Mouse (Mus musculus): ENCODE measurements around the gene Rcn2. TPM values are rescaled to one million over a fixed set of nuclear protein-coding genes. Genes with fewer than 3 reads are reported as not detected.
A peak's percentile ranks its signal among the peaks of the same experiment; 100 is the strongest.
"Not testable (repeated sequence)": the region's sequence is repeated elsewhere in the genome, so short reads cannot be mapped to it uniquely, and the experiment has no call there.

The Rcn2 gene
- 345 and 362 TPM in 2 replicates for polyA plus RNA-seq (2016; fragmentation: Nextera tagmentation; extraction: Ambion mirVana)

DNA sequence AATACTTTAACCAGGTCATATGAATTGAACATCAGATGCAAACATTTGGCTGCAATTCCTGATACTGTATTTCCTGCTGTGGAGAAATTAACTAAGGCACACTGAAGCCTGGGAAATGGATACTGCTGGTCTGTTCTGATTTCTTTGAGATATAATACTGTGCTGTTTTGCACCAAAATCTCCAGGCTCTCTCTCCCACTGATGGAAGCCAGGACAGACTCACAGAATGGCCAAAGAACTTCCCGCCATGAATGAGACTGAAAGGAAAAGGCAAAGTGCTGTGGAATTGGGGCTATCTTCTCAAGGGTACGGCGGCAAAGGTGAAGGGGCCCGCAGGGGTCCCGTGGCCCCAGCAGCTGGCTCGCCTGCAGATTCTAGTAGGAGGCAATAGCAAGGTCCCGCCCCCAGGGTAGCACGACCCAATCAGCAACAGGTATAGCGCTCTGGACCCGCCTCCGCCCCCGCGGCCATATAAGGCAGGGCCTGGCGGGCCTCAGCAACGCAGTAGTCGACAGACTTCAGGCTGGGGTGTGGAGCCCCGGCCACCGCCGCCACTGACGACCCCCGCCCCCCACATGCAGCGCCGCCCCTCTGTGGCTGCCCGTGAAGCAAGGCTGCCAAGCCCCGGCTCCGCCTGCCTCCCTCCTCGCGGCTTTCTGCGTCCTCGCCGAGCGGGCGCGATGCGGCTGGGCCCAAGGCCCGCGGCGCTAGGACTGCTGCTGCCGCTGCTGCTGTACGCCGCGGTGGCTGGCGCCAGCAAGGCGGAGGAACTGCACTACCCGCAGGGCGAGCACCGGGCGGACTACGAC, at the start of gene Rcn2:
TSS of gene Rcn2 (plus strand) at position 474 of the 809 bp plus-strand sequence.
- Histone ChIP-seq H3K4me1 (peaks cover 18% of the 10 kb centered on the region), H3K9ac (peak within 1 kb of the TSS; percentile 94), H3K27me3 (no peaks in the 10 kb centered on the region), H3K4me3 (peak within 1 kb of the TSS; percentile 80), H3K36me3 (peaks cover 23% of the 10 kb centered on the region), H3K9me3 (replicated peaks) (no peaks in the 10 kb centered on the region), H3K27ac (peak within 1 kb of the TSS; percentile 97), H3K4me2 (replicated peaks) (peak within 1 kb of the TSS; percentile 75)
- WGBS: under 1% methylated on average over 49 of the region's 49 CpGs
- peak; percentile 99 for ATAC-seq (ENCODE audit: low FRiP score)

DNA sequence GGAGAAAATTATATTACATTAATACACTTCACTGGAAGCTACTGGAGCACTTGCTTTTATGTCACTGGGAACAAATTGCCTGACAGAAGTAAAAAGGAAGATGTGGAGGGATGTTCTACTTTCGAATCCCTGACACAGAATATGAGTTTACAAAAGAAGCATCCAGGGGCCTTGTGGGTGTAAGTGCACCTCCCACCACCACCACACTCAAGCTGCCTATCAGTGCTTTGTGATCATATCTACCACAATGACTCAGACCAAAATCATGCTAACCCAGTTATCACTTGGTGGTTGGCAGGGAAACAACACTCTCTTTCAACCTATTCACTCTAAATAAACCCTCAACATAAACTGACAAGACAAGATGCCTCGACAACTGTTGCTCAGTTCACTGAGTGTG, 37.0 kb upstream of the Rcn2 start:
- not testable (repeated sequence) for H3K36me3 ChIP-seq; H3K4me1 ChIP-seq; H3K4me3 ChIP-seq; ATAC-seq (ENCODE audit: low FRiP score); H3K4me2 ChIP-seq (replicated peaks); H3K27ac ChIP-seq; H3K27me3 ChIP-seq; H3K9ac ChIP-seq; H3K9me3 ChIP-seq (replicated peaks)
- WGBS: 45% methylated on average over 1 of the region's 2 CpGs

DNA sequence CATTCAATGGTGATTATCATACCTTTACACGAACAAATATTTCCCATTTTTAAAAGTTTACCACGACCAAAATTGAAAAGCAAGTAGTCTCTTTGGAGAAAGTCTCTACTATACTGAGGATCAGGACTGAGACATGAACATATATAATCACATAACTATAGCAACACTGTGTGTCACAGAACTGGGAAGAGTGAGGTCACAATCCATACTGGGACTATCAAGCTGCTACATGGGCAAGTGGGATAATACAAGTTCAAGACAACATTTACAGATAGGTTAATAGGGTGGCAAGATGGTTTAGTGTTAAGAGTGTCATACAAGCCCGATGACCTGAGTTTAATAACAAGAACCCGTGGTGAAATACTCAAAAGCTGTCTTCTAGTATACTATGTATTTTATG, 31.2 kb upstream of the Rcn2 start, which contains the start of gene 4930563M21Rik:
TSS of gene 4930563M21Rik (minus strand) at position 101 of the 400 bp plus-strand sequence.
- no peak within 1 kb of the TSS for H3K9ac ChIP-seq
- H3K27me3 ChIP-seq: no peaks in the 10 kb centered on the region
- no peaks in the 10 kb centered on the region for H3K4me1 ChIP-seq
- no peak for ATAC-seq (ENCODE audit: low FRiP score)
- H3K4me2 ChIP-seq (replicated peaks): no peak within 1 kb of the TSS
- no peaks in the 10 kb centered on the region for H3K36me3 ChIP-seq
- H3K9me3 ChIP-seq (replicated peaks): no peaks in the 10 kb centered on the region
- H3K27ac ChIP-seq: no peak within 1 kb of the TSS
- no peak within 1 kb of the TSS for H3K4me3 ChIP-seq
- WGBS: 80% methylated on average over 4 of the region's 4 CpGs

DNA sequence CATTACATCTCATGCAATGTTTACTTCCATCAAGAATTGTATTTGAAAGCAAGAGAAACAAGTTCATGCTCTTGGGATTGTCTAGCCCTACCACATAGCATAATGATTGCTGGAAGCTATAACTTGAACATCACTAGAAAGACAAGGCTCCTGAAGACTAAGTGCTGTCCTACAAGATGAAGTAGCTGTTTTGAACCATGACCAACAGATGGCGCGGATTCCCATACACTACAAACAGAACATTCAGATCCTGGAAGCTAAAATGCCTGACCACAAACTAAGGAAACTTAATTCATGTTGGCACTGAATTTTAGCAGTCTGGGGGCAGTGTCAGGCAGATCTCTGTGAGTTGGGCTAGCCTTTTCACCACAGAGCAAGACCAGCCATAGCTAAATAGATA, 16.9 kb upstream of the Rcn2 start:
- H3K4me1 ChIP-seq: no peaks in the 10 kb centered on the region
- no peak overlapping the region for H3K4me2 ChIP-seq (replicated peaks)
- ATAC-seq (ENCODE audit: low FRiP score): no peak
- no peaks in the 10 kb centered on the region for H3K9me3 ChIP-seq (replicated peaks)
- H3K36me3 ChIP-seq: no peaks in the 10 kb centered on the region
- H3K27me3 ChIP-seq: no peaks in the 10 kb centered on the region
- no peak overlapping the region for H3K4me3 ChIP-seq
- no peak overlapping the region for H3K27ac ChIP-seq
- WGBS: 65% methylated on average over 2 of the region's 2 CpGs
- no peak overlapping the region for H3K9ac ChIP-seq

DNA sequence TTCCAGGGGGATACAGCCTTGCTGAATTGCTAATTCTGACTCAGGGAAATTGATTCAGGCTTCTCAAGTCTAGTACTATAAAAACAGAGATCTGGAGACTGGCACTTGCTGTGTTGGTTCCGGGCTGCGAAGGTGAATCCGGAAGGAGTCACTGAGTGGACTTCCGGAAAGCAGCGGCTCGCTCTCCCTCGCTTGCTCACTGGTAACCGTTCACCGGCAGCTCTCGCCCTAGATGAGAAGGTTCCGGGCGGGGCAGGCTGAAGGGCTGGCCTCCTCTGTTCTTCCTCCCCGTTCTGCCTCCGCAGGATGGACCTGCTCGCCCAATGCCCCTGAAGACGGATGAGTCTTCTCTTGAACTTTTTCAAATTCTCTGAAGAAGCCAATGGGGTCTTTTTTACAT, 14.4 kb upstream of the Rcn2 start:
- no peaks in the 10 kb centered on the region for H3K9me3 ChIP-seq (replicated peaks)
- no peak for ATAC-seq (ENCODE audit: low FRiP score)
- H3K36me3 ChIP-seq: no peaks in the 10 kb centered on the region
- H3K27me3 ChIP-seq: no peaks in the 10 kb centered on the region
- H3K4me1 ChIP-seq: no peaks in the 10 kb centered on the region
- no peak overlapping the region for H3K4me2 ChIP-seq (replicated peaks)
- H3K9ac ChIP-seq: no peak overlapping the region
- H3K27ac ChIP-seq: no peak overlapping the region
- 86% methylated on average over 16 of the region's 16 CpGs for WGBS
- H3K4me3 ChIP-seq: no peak overlapping the region

DNA sequence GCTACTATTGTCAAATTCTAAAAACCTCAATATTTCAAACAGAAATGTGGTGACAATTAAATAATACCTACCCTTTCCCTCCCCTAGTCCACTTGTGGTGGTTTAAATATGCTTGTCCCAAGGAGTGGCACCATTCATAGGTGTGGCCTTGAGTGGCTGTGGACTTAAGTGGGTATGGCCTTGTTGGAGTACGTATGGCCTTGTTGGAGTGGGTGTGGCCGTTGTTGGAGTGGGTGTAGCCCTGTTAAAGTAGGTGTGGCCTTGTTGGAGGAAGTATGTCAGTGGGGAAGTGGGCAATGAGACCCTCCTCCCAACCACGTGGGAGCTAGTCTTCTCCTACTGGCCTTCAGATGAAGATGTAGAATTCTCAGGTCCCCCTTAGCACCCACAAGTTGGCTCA, 9.4 kb upstream of the Rcn2 start:
- H3K27me3 ChIP-seq: no peaks in the 10 kb centered on the region
- no peak overlapping the region for H3K4me2 ChIP-seq (replicated peaks)
- 78% methylated on average over 3 of the region's 3 CpGs for WGBS
- no peak for ATAC-seq (ENCODE audit: low FRiP score)
- no peaks in the 10 kb centered on the region for H3K36me3 ChIP-seq
- no peaks in the 10 kb centered on the region for H3K9me3 ChIP-seq (replicated peaks)
- no peak overlapping the region for H3K9ac ChIP-seq
- no peak overlapping the region for H3K4me3 ChIP-seq
- no peak overlapping the region for H3K27ac ChIP-seq
- H3K4me1 ChIP-seq: no peaks in the 10 kb centered on the region

DNA sequence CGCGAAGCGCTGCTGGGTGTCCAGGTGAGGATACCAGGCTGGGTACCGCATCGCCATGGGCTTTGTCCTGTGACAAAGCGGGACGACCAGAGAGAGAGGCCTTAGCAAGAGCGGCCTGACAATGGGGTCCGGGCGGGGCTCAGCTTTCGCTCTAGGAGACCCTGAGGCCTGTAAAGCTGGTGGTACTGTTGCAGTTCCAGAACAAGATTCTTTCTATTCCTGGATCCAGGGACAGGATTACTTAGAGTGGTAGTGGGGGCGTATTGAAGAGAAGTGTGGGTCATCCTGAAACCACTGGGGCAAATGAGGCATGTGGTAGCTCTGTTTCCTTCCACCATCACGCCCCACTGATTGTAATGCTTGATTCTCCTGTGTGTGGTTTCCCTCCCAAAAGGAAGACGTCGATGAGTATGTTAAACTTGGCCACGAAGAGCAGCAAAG, 556 bp downstream of the Rcn2 start:
- peak overlapping the region; percentile 75 for H3K4me2 ChIP-seq (replicated peaks)
- peak; percentile 86 for ATAC-seq (ENCODE audit: low FRiP score)
- peaks cover 23% of the 10 kb centered on the region for H3K36me3 ChIP-seq
- whole genome bisulfite sequencing: under 1% methylated on average over 16 of the region's 16 CpGs
- H3K9me3 ChIP-seq (replicated peaks): no peaks in the 10 kb centered on the region
- peaks cover 18% of the 10 kb centered on the region for H3K4me1 ChIP-seq
- H3K27ac ChIP-seq: peak overlapping the region; percentile 97
- peak overlapping the region; percentile 80 for H3K4me3 ChIP-seq
- H3K27me3 ChIP-seq: no peaks in the 10 kb centered on the region
- H3K9ac ChIP-seq: peak overlapping the region; percentile 94

DNA sequence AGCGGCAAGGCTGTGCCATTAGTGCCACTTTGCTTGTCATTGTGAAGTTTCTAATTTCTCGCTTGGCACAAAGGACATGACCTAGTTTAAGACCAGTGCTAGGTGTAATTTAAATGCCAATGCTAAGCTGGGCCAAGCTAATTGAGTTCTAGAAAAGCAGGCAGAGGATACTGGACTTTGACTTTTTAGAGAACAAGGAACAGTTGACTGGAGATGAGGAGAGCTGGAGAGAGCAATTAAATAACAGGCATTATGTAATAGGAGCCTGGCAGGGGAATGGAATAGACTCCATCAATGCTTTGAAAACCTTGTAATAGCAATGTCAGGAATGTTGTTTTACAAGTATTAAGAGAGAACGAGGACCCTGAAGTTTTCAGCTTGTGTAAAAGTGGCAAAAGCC, 12.2 kb downstream of the Rcn2 start:
- Histone ChIP-seq H3K4me3 (no peak overlapping the region), H3K4me1 (no peaks in the 10 kb centered on the region), H3K9ac (no peak overlapping the region), H3K36me3 (peaks cover 57% of the 10 kb centered on the region), H3K27me3 (no peaks in the 10 kb centered on the region), H3K9me3 (replicated peaks) (no peaks in the 10 kb centered on the region), H3K4me2 (replicated peaks) (no peak overlapping the region), H3K27ac (no peak overlapping the region)
- no peak for ATAC-seq (ENCODE audit: low FRiP score)
- 89% methylated on average over 3 of the region's 3 CpGs for WGBS

DNA sequence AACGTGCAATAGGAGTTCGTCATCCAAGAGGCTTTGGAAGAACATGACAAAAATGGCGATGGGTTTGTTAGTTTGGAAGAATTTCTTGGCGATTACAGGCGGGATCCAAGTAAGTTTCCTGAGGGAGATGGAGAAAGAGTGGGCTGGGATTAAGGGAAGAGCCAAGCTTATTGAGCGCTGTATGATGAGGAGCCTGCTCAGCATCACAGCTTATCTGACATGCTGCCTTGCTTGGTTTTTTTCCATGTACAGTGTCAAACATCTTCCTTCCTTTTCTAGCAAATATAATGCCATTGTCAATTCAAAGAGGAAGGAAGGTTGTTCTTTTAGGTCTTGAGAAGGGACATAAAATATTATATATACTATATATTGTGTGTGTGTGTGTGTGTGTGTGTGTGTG, 14.5 kb downstream of the Rcn2 start:
- Histone ChIP-seq H3K4me1 (no peaks in the 10 kb centered on the region), H3K9me3 (replicated peaks) (no peaks in the 10 kb centered on the region), H3K9ac (no peak overlapping the region), H3K4me2 (replicated peaks) (no peak overlapping the region), H3K27ac (no peak overlapping the region), H3K27me3 (no peaks in the 10 kb centered on the region), H3K4me3 (no peak overlapping the region), H3K36me3 (peaks cover 76% of the 10 kb centered on the region)
- ATAC-seq (ENCODE audit: low FRiP score): no peak
- WGBS: 95% methylated on average over 6 of the region's 6 CpGs

DNA sequence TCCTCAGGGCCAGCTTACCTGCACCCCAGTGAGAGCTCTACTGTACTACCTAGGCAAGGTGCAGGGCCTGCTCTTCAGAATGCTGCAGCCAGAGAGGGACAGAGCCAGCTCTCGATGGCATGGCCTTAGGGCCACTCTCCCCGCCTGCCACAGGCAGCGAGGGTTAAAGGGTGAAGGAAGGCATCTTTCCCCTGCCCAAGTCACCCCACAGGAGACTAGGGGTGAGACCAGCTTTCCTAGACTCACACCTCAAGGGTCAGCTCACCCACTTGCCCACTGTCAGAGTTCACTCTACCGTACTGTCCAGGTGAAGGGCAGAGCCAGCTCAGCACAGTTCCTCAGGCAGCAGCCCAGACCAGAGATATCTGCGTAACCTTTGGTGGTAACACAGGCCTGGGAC, 20.7 kb downstream of the Rcn2 start:
- ATAC-seq (ENCODE audit: low FRiP score): no peak
- no peaks in the 10 kb centered on the region for H3K4me1 ChIP-seq
- no peak overlapping the region for H3K9ac ChIP-seq
- H3K9me3 ChIP-seq (replicated peaks): no peaks in the 10 kb centered on the region
- peaks cover 69% of the 10 kb centered on the region for H3K36me3 ChIP-seq
- no peak overlapping the region for H3K4me3 ChIP-seq
- no peaks in the 10 kb centered on the region for H3K27me3 ChIP-seq
- H3K27ac ChIP-seq: no peak overlapping the region
- WGBS: 88% methylated on average over 5 of the region's 5 CpGs
- H3K4me2 ChIP-seq (replicated peaks): no peak overlapping the region

DNA sequence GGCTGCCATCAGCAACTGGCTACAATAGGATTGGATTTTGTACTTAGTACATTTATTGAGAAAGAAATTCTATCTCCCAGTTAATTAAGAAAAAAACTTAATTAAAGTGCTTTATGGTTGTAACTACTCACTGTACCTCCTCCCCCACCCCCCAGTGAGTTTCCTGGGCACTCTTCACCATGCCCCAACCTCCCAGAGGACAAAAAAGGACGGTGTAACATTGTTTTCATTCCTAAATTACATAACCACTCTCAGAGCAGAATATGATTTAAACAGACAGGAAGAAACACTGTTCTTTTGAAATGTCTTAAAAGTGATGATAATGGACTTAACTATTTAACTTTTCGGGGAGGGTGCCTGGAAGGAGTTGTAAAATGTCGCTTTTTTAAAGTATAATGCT, 23.4 kb downstream of the Rcn2 start:
- no peak overlapping the region for H3K9ac ChIP-seq
- 80% methylated on average over 3 of the region's 3 CpGs for WGBS
- H3K36me3 ChIP-seq: peaks cover 66% of the 10 kb centered on the region
- no peaks in the 10 kb centered on the region for H3K27me3 ChIP-seq
- no peak for ATAC-seq (ENCODE audit: low FRiP score)
- no peak overlapping the region for H3K27ac ChIP-seq
- no peaks in the 10 kb centered on the region for H3K9me3 ChIP-seq (replicated peaks)
- no peak overlapping the region for H3K4me2 ChIP-seq (replicated peaks)
- H3K4me1 ChIP-seq: no peaks in the 10 kb centered on the region
- H3K4me3 ChIP-seq: no peak overlapping the region

DNA sequence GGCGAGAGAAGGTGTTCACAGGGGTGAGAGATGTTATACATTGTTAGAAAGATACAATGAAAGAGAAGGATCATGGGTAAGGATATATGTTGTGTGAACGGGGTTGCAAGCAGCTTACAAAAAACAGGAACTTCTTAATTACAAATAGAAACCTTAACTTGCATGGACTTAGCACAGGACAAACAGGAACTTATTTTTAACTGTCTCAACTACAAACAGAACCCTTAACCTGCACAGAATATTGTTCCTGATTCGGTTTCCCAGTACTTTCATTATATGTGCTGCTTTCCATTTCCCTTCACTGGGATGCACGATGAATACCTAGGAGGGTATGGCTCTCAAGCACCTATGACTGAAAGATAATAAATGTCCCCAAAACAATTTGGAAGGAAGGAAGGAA, 26.3 kb downstream of the Rcn2 start:
- Histone ChIP-seq H3K9me3 (replicated peaks) (no peaks in the 10 kb centered on the region), H3K4me3 (no peak overlapping the region), H3K27me3 (no peaks in the 10 kb centered on the region), H3K9ac (no peak overlapping the region), H3K27ac (no peak overlapping the region), H3K4me2 (replicated peaks) (no peak overlapping the region), H3K36me3 (peaks cover 54% of the 10 kb centered on the region), H3K4me1 (no peaks in the 10 kb centered on the region)
- no peak for ATAC-seq (ENCODE audit: low FRiP score)
- WGBS: 90% methylated on average over 4 of the region's 4 CpGs

DNA sequence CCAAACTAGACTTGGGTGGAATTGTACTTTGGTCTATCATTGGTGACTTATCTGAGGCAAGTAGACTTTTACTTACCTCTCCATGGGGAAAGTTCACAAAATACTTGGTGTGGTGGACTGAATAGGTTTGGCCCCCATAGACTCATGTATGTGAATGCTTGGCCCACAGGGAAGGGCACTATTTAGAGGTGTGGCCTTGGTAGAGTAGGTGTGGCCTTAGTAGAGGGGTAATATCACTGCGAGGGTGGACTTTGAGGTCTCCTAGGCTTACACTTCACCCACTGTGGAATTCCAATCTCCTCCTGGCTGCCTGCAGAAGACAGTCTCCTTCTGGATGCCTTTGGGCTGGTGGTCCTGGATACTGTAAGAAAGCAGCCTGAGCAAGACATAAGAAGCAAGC, 27.0 kb downstream of the Rcn2 start:
- H3K27ac ChIP-seq: no peak overlapping the region
- 94% methylated on average over 1 of the region's 1 CpGs for WGBS
- no peak for ATAC-seq (ENCODE audit: low FRiP score)

More for the DNA sequence above, 27.0 kb downstream of the Rcn2 start:
- no peaks in the 10 kb centered on the region for H3K9me3 ChIP-seq (replicated peaks)
- H3K4me3 ChIP-seq: no peak overlapping the region
- no peak overlapping the region for H3K9ac ChIP-seq
- peaks cover 48% of the 10 kb centered on the region for H3K36me3 ChIP-seq
- no peak overlapping the region for H3K4me2 ChIP-seq (replicated peaks)
- H3K27me3 ChIP-seq: no peaks in the 10 kb centered on the region
- no peaks in the 10 kb centered on the region for H3K4me1 ChIP-seq

Measured in hindbrain, embryonic 12.5 days (tissue).